Mouse (Mus musculus) heart, postnatal 14 days (tissue): ENCODE data around the gene Ppt2. TPM values are rescaled to one million over a fixed set of nuclear protein-coding genes. Genes with fewer than 3 reads are reported as not detected.

Experiments used
- DNase-seq, 2 experiments: peaks; one replicate each; pipeline ENCODE4 v3.0.0; 2021 to 2022
- intact Hi-C: fragments of 180-260 bp; cut with DNase I; formaldehyde crosslinking; loops from one replicate; pipeline ENCODE4 v1.15.1; 2025
- total RNA-seq, 2 experiments: library from RNA; stranded (reverse); gene quantifications; 2 replicates each; pipeline ENCODE4 v1.2.3; 2021

Gene Ppt2
- total RNA-seq, 2 experiments from 2014 or later: 42.6 to 43.2 TPM

DNA sequence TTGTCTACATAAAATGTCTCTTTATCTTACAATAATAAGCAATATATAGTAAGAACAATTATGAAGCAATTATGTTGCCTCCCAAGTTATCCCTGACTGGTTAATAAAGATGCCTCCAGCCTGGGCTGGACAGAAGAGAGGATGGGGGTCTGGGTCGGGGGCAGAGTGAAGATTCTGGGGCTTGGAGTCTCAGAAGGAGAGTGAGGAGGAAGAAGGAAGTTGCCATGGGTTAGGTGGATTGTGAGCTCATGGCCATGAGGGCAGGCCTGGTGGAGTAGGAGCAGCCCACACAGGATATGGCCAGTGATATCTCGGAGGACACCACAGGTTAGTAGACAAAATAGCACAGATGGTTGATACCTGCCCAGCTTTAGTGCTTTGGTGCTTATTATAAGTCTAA is 29.8 kb upstream of the Ppt2 start:
- DNase-seq: no peak
- intact Hi-C loops: no loop called here

DNA sequence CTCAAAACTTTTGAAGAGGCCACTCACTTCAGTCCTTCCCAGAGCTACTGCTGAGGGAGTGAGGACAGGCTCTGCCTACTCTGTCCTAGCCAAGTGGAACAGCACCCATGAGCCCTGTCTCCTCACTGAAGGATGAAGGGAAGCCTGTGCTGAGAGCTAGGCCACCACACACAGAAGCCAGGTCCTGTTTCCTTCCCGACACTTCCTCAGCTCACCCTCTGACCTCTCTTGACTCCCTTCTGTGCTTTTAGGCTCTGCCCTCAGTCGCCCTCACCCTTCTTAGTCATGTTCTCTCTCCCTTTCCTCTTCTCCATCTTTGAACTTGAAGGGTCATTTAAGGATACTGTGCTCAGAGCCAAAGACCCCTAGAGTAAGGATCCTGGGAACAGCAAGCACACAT is 29.0 kb upstream of the Ppt2 start:
- intact Hi-C loops: no loop called here
- DNase-seq: no peak

DNA sequence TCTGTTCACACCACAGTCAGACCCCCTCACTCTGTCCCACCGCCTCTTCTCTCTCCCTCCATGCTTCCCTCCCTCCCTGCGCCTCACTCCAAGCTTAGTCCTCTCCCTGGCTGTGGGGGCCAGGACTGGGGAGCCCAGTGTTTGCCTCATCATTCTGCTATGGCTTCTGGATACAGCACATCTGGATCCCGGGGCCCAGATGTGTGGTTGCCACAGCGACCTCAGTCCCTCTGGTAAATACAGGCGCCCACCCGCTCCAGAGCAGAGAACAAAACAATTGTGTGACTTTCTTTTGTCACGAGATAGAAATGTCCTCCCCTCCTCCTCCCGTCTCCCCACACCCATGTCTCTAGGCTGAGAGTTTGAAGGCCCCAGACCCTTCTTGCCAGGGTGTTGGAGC is 28.4 kb upstream of the Ppt2 start:
- DNase-seq: peak; percentile 62 to 65
- intact Hi-C loops: no loop called here

DNA sequence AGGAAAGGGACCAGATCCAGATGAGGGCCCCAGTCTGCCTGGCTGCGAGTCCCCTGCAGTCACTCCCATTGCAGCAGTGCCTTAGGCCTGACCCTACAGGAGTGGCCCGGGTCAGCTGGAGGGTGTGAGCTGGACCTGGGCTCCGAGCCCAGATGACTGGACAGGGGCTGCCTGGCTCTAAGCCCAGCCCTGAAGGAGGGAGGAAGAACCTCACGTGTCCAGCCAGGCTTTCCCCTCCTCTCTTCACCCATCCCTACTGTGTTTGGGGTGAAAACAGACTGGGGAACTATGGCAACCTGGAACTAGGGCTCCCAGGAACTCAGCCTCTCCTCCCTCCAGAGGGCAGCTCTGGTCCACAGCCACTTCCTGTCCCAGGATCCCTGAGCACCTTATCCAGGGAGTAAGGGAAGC is 27.3 kb upstream of the Ppt2 start:
- intact Hi-C loops: no loop called here

DNA sequence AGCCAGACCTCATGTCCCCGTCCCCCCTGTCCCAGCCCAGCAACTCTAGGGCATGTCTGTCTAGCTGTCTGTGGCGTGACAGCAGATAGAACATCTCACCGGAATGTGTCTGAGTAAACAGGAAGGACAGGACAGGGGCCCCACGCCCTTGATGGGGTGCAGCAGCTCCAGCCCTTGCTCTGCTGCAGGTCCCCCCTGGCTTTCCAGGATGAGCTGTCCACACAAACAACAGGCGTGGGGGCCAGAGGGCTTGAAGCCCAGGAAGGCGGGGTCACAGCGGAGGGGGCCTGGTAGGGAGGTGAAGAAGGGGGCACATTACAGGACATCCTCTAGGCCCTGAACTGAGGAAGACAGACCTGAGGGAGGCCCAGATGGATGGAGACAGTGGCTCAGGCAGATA is 26.9 kb upstream of the Ppt2 start:
- intact Hi-C loops: no loop called here
- DNase-seq: peak in 1 of 2 experiments; percentile 75

More for the DNA sequence above, 27.3 kb upstream of the Ppt2 start:
- peak; percentile 92 to 93 for DNase-seq

DNA sequence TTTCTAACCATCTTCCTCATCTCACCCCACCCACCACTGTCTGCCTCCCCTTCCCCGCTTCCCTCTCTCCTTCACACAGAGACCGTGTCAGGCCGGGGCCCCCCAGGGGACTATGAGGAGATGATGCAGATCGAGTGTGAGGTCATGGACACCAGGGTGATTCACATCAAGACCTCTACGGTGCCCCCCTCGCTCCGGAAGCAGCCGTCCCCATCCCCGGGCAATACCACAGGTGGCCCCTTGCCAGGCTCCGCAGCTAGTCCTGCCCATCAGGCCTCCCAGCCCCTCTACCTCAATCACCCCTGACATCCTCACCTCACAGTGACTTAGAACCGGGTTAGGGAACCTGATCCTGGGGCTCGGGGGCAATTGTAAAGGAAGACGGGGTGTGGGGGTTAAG is 26.1 kb upstream of the Ppt2 start:
- DNase-seq: no peak
- intact Hi-C loops: loop anchor here (1.0 to 5.0 kb wide), 3 partner anchors 38 to 158 kb away; no protein-coding TSS in a partner anchor

DNA sequence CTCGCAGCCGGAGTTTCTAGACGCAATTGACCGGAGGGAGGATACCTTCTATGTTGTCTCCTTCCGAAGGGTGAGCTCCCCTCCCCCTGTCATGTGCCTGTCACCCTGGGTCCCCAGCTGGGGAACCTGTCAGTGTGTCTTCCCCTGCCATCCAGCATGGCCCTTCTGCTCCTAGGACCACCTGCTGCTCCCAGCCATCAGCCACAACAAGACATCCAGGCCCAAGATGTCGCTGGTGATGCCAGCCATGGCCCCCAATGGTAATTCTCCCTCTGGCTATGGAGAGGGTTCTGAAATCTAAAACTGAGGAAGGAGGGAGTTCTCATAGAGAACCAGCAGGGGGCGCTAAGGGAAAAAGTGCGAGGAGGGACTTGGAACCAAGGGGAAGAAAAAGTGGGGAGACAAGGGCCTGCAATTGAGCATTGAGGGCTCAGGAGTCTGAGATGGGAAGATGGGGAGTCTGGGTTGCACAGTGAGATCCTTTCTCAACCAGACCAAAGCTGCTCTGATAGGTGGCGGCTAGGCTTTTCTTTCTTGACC is 25.5 kb upstream of the Ppt2 start:
- intact Hi-C loops: loop anchor here (1.0 to 5.0 kb wide), 3 partner anchors 38 to 158 kb away; no protein-coding TSS in a partner anchor
- peak; percentile 68 to 83 for DNase-seq

DNA sequence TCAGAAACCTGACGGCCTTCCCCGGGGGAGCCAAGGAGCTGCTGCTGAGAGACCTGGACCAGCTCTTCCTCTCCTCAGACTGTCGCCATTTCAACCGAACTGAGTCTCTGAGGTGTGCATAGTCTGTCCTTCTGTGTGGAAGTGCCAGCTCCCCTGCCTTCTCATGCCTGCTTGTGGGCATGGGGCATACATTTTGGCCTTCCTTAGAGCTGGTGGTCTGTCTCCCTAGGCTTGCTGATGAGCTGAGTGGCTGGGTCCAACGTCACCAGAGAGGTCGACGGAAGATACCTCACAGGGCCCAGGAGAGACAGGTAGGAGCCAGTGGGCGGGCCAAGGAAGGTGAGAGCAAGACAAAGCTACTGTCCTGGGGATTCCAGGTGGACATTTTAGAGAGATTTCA is 24.7 kb upstream of the Ppt2 start:
- intact Hi-C loops: loop anchor here (5.0 kb wide), 2 partner anchors 39 to 159 kb away; no protein-coding TSS in a partner anchor
- DNase-seq: no peak

DNA sequence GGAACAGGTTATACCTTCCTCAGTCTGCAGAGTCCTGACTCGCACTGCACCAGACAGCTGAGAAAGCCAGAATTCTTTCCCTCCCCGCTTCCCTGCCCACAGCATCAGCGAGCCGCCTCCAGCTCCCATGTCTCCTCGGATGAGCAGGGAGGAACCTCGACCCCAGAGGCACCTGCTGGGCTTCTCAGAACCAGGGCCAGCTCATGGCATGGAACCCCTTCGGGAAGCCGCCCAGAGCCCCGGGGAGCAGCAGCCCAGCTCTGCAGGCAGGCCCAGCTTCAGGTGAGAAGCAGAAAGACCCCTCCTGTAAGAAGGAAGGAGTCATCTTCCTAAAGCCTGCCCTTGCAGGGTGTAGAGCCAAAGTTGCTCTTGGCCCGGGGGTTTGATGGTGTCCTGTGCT is 24.2 kb upstream of the Ppt2 start:
- intact Hi-C loops: loop anchor here (5.0 kb wide), 2 partner anchors 40 to 160 kb away; no protein-coding TSS in a partner anchor

DNA sequence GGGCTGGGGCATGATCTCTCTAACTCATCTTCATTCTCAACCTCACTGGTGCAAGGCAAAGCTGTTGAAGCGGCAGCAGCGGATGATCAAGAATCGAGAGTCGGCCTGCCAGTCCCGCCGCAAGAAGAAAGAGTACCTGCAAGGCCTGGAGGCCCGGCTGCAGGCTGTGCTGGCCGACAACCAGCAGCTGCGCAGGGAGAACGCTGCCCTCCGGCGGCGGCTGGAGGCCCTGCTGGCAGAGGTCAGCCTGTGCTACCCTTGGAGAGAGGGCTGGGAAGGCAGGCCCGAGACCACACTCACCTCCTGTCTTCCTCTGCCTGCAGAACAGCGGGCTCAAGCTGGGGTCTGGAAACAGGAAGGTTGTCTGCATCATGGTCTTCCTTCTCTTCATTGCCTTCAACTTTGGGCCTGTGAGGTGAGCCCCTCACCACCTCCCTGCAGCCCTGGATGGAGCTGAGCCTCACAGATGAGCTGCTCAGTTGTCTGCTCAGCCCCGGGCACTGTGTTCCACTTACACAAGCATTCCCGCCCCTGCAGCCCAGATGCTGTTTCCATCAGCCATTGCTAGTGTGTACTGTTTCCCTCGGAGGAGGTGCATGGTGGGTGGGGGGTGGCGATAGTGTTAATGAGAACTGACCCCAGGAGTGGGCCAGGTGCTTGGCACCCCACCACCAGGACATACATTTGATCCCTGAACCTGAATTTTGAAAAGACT is 23.4 kb upstream of the Ppt2 start:
- peak; percentile 59 to 71 for DNase-seq
- intact Hi-C loops: loop anchor here (5.0 kb wide), 2 partner anchors 41 to 161 kb away; no protein-coding TSS in a partner anchor

More for the DNA sequence above, 24.2 kb upstream of the Ppt2 start:
- no peak for DNase-seq

DNA sequence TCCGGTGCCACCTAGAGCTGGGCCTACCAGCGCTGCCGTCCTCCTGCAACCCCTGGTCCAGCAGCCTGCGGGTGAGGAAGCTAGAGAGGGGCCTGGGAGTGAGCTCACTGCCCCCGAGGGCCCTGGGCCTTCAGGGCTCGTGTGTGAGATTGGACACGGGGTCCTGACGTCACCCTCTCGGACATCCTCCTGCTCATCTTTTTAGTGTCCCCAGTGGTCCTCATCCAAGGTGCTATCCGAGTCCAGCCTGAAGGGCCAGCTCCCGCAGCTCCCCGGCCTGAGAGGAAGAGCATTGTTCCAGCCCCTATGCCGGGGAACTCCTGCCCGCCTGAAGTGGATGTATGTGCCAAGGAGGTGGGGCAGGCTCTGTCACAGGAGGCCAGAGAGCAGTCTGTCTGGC is 22.5 kb upstream of the Ppt2 start:
- intact Hi-C loops: loop anchor here (5.0 kb wide), 2 partner anchors 42 to 162 kb away; no protein-coding TSS in a partner anchor
- no peak for DNase-seq

DNA sequence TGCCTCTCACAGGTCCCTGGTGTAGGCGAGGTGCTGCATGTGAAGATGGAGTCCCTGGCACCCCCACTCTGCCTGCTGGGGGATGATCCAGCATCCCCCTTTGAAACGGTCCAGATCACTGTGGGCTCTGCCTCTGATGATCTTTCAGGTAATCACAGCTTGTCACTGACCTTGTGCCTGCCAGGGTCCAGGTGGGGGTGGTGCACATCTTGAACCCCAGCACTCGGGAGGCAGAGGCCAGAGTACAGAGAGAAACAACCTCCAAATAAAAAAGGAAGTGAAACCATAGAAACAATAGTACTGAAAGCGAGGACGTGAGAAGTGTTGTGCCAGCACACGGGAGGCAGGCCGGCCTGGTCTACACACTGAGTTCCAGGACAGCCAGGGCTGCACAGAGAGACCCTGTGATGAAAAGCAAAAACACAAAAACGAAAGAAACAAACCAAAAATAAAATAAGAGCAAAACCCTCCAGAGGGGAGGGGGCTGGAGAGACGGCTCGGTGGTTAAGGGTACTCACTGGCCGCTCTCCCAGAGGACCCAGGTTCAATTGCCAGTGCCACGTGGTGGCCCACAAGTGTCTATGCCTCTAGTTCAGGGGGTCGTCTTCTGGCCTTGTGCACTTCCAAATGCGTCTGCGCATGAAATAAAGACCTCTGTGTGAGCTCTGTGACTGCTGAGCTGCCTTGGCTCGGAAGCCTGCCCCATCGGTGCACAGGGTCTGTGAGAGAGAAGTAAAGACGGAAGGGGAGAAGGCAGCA is 21.0 kb upstream of the Ppt2 start:
- no peak for DNase-seq
- intact Hi-C loops: no loop called here

DNA sequence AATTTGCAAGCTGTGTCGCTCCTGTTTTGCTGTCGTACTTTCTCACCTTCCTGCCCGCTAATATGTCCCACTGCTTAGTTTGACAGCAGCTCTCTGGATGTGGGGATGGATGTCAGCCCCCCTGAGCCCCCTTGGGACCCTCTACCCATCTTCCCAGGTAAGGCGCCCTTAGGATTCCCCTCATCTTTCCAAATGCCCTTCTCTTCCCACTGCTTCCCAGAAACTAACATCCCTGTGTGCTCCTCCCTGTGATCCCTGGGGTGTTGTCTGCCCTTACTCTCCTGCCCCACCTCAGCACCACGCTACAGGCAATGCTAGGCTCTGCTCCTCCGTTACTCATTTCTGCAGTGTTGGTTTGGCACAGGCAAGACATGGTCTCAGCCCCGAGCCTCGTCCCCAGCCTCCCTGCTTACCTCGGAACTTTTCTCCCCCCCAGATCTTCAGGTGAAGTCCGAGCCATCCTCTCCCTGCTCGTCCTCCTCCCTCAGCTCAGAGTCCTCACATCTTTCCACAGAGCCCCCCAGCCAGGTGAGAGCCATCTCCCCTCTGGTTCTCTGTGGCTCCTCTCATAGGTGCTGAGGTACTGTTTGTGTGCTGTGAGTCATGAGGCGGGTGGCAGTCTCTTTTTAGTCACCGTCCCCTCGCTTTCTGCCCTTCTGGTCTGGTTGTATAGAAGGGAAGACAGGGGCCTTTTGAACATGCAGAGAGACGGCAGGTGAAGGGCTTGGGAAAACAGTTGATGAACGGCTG is 20.0 kb upstream of the Ppt2 start:
- DNase-seq: peak in 1 of 2 experiments; percentile 1
- intact Hi-C loops: no loop called here

DNA sequence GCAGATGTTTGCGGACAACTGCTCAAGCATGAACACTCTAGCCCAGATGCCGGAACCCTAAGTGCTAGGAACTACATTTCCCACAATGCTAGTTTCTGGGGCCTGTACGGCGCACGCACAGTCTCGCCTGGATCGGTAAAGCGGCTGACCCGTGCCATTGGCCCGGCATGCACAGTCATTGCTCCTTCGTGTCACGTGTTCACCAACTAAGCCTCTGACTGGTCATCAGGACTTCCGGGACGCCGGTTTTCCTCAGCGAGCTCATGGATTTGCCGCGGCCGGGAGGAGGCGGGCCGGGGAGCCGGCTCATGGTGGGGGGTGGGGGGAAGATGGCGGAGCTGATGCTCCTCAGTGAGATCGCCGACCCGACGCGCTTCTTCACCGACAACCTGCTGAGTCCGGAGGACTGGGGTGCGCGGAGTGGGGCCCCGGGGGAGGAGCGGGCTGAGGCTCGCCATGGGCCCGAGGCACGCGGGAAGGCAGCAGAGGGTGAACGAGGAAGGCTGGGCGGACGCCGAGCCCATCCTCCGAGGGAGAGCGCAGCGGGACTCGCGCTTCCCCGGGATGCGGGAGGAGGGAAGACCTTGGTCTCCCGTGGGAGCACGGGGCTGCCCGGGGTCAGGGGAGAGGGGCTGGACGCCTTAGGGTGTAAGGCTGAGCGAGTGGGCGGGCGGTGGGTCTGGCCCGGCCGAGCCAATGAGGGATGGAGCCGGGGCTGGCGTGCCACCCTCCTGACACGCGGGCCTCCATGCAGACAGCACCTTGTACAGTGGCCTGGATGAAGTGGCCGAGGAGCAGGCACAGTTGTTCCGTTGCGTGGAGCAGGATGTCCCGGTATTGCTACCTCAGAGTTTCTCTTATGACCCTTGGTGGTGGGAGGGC is 18.8 kb upstream of the Ppt2 start, which contains the start of gene Atf6b:
TSS of gene Atf6b (plus strand) at position 241 of the 882 bp plus-strand sequence.
- peak; percentile 93 for DNase-seq
- intact Hi-C loops: no loop called here

DNA sequence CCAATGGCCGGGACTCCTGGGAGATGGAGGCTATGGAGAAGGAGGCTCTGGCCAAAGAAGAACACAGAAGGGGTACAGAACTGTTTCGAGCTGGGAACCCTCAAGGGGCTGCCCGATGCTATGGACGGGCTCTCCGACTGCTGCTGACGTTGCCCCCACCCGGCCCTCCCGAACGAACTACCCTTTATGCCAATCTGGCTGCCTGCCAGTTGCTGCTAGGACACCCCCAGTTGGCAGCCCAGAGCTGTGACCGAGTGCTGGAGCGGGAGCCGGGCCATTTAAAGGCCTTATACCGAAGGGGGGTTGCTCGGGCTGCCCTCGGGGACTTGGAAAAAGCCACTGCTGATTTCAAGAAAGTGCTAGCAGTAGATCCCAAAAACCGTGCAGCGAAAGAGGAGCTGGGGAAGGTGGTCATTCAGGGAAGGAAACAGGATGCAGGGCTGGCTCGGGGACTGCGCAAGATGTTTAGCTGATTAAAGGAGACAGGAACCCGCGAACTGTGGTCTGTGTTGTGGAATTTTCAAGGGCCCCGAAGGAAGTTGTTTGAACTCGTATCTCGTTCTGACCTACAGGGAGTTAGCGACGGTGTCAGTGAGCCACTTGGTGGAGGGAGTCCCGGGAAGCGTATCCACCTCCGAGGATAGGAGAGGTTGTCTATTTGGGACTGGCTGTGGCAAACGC is 17.7 kb upstream of the Ppt2 start:
- intact Hi-C loops: no loop called here
- DNase-seq: no peak

DNA sequence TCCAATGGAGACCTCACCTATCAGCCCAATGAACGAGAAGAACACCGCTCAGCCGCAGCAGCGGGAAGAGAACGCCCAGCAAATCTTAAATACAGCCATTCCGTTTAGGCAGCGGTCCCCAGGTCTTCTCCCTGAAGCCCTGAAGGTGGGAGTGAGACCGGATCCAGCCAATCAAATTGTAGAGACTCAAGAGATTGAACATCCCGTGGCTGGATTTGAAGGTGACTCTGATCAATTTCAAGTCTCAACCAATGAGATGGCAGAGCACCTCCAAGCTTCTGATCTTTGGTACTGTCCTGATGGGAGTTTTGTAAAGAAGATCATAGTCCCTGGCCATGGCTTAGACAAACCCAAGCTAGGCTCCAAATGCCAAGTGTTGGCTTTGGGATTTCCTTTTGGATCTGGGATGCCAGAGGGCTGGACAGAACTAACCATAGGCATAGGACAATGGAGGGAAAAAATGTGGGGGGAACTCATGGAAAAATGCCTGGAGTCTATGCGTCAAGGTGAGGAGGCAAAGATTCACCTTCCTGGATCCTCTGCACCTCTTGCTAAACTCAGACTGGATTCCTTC is 17.0 kb upstream of the Ppt2 start:
- DNase-seq: no peak
- intact Hi-C loops: no loop called here

DNA sequence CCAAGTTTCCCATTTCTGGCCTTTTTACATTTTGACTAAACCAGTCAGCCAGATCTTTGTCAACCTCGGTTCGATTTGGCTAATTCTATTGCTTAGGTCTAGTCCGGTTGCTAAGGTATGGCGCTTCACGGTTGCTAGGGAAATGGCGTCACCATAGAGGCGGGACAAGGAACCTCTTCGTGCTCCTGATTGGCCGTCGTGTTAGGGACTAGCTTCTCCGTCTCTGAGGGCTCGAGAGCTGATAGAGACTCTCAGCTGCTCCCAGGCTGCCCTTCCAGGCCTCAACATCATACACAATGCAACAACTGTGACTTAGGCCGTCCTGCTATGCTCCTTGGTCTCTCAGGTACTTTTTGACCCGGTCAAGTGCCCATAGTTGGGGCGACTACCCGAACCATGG is 16.3 kb upstream of the Ppt2 start, which contains the start of gene Fkbpl:
TSS of gene Fkbpl (plus strand) at position 157 of the 400 bp plus-strand sequence.
- DNase-seq: peak; percentile 92 to 97
- intact Hi-C loops: no loop called here

DNA sequence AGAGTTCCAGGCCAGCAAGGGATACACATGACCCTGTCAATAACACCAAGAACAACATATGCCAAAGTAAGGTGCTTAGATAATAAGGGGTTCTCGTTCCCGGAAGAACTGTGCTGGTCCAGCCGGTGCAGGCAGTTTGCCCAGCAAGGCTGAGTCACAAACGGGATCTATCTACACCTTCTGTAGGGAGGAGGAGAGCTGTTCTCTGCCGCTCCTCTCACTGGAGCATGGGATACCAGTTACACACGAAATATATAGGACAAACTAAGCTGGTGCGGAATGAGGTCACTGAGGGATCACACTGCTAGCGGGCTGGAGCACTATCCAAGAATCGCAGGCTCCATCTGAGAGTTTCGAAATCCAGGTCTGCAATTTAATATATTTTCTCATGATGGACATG is 15.6 kb upstream of the Ppt2 start:
- intact Hi-C loops: loop anchor here (2.0 kb wide), 1 partner anchor 15 kb away; the partner anchor contains the start of genes Ppt2 and Prrt1
- DNase-seq: no peak
